Mouse (Mus musculus): Measurements from ENCODE around the gene Plxna1.

The Plxna1 gene

DNA sequence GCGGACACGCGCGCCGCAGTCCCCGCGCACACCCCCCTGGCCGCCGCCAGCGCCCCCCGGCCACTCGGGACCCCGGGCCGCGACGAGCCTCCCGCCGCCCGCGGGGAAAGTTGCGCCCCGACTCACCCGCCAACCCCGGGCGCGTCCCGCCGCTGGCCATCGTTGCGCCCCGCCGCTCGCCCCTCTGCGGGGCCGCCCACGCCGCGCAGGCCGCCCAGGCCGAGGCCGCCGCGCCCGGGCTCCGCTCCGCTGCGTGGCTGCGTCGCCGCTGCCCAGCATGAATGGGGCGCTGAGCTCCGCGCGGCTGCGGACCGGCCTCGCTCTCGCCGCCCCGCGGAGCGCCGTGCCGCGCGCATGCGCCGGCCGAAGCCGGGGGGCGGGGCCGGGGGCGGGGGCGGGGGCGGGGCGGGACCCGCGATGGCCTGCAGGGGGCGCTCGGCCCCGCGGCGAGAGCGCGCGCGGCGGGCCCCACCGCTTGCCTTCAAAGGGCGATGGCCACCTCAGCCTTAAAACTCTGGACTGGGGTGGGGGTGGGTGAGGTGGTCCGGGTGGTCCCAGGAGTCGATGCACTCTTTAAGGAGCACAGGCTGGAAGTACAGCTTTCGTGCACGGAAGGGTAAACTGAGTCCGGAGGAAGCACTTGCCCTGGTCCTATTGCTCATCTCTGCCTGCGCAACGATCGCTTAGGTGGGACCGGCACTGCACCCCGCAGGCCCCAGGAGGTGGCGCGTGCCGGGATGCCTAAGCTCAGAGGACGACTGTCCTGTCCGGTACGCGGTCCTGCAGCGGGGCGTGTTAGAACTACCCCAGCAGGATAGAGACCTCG is at the start of gene Plxna1:
Plxna1 (minus strand) TSS at position 340 of the 826 bp plus-strand sequence.
- peak; percentile 77 for DNase-seq (ENCODE audit: low spot score)

DNA sequence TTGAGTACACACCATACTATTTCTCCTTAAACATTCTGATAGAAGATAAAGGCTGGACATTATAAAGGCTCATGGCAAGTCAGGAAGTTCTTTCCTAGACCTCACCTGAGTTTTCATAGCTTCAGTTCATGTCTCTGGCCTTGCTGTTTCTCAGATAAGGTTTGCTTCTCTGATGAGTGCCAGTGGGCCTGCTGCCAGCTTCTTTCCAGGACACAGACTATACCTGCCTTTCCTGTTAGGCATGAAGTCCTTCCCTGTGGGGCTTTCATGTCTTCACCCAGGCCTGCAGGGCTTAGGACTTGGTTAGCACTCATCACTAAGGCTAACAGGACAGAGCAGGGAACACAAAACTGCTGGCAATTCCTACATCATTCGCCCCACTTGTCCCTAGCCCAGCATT is 46.6 kb upstream of the Plxna1 start:
- no peak for DNase-seq (ENCODE audit: low spot score)

DNA sequence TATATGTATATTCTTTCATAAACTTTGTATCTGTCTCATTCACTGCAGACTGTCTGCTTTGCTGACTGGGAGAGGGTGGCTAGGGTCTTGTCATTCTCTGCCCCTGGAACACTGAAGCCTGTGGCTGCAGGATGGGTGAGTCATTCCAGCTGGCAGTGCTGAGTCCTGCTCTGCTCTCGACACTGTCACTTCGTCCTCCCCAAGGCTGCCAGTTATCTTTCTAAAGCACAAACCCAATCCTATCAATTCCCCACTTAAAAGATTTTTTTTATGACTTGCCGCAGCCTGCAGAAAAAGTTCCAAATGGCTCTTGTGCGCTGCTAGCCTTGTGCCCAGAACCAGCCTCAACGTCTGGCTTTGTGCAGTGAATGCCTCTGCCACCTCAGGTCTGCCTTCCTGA is 45.8 kb upstream of the Plxna1 start:
- no peak for DNase-seq (ENCODE audit: low spot score)

DNA sequence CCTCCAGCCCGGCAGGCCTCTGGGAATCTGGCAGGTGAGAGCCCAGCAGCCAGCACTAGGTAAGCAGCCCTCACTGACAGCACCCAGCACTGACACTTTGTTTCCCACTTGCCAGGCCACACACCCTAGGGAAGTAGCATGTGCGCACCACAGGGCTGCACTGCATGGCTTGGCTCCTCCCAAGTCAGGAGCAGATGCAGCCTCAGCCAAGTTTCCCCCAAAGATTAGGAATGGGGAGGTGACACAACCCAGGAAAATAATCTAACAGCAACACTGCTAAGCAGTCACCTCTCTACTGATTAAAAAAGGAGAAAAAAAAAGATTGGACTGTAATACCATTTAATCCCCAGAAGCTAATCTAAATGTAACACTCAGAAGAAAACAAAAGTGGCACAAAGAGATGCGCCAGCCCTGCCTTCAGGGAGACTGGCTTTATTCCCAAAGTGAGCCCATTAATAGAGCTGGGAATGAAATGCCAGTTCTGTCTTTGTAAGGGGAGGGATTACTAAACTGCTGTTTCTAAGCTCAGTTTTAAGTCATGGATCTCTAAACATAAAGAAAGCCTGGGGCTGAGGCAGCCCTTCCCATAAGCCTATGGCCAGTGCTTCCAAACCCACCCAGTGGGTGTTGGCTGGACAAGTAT is 44.9 kb upstream of the Plxna1 start:
- DNase-seq (ENCODE audit: low spot score): no peak

DNA sequence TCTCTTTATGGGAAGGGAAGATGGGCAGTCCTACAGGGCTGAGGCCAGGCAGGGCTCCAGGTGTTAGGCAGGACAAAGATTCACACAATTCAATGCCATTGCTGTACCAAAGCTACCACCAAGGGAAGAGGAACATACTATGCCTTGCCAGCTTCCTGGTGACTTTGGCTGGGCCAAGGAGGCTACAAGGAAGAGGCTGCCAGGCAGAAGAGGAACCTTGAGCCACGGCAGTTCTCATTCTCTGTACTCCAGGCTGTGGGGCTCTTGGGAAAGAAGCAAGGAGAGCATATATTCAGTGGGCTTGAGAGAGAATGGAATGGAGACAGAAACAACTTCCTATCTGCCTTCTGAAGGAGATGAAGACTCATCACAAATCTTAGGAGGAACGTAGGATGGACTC is 42.5 kb upstream of the Plxna1 start:
- DNase-seq (ENCODE audit: low spot score): no peak

DNA sequence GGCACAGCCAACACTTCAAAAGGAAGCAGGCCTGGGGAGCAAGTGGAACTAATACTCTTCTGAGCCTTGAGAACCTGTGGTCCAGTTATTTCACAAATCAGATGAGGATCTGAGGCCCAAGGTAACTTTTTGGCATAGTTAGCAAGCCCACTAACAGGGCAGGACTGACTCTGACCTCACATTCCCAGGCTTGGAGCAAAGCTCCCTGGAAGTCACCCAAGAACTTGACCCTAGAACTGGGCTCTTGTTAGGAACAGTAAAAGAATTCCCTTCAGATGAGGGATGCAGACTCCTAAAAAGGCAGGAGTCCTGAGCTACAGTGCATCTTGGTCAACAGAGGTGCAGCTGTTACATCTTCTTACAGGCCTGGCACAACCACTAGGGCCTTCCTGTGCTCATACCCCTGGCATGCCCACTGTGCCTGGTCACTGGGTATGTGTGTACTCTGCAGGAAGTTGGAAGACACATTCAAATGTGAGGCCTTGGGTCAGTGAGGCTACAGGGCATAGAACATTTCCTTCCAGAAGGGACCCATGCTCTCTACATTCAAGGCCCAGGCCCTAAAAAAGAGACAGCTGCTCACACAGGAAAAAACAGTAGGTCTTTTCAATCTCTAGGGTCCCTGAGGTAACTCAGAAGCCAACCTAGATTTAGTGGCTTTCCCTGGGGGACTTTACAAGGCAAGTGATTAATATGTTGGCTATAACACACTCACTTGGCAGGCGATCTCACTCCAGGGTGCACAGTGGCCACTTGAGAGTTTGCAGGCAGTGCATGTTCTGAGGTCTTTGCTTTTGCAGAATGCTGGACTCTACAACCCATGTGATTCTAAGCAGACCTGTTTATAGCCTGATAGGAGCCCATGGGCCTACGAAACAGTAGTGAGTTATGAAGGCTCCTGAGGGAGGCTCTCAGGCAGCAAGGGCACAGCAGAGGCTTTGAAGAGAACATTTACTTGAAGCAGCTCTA is 41.1 kb upstream of the Plxna1 start:
- DNase-seq (ENCODE audit: low spot score): no peak

DNA sequence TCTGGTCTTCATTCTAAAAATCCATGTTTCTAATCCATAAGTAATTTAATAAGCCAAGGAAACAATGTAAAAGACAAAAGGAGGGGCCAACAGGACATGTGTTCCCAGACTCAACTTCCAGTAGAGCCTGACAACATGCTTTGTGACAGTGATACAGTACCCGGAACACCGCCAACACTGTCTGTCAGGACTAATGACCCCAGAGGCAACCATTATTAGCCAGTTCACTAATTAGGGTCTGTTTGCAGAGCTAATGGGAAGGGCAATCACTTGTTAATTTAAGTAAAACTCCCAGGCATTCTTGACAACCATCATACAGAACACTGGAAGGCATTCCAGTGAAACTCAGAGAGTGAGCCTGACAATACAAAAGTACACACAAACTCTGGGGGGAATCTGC is 40.0 kb upstream of the Plxna1 start:
- no peak for DNase-seq (ENCODE audit: low spot score)

DNA sequence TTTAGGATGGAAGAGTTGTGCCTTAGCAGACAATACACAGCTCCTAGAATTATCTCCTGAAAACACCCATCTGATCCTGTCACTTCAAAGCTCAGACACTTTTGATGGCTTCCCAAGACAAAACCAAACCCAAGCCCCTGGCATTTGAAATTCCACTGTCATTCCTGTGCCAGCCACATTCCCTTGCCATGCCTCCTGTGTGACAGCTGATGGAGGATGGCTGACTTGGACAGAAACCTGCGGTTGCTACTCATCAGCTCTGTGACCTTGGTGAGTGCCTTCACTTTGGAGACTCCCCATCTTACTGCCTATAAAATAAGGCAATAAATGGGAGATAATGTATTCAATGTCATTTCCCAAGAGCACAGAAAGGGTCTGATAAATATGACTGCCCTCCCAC is 37.1 kb upstream of the Plxna1 start:
- no peak for DNase-seq (ENCODE audit: low spot score)

DNA sequence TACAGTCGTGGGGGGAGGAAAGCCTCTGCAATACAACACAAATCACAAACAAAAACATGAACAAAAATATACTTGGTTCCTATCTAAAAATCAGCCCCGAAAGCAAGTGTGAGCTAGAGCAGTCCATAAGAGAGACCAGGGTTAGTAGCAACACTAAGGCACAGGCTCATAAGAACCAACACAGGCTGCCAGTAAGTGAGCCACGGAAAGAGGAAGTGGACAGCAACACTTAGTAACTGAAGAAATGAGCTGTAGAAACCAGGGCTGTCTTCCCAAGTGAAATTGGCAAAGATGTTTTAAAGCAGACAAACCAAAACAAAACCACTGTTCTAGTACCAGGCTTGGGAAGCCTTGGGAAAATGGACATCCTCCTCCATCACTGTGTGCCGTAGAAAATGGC is 35.5 kb upstream of the Plxna1 start:
- DNase-seq (ENCODE audit: low spot score): no peak

DNA sequence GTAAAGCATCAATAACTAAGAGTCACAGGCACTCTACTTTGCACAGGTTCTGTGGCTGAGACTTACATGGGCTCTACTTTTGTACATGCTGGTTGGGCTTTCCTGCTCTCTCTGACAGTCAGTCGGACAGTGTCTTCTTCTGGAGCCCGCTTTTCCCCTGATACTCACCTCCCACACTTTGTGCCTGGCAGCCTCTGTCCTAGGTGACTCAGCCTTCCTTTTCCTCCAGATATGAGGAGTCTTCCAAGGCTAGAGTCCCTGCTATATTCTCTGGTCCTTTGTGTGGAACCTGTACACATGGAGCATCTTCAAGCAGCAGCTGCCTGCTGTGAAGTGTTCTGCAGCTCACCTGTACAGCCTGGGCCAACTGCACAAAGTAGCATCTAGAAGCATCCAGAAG is 31.4 kb upstream of the Plxna1 start:
- DNase-seq (ENCODE audit: low spot score): no peak

DNA sequence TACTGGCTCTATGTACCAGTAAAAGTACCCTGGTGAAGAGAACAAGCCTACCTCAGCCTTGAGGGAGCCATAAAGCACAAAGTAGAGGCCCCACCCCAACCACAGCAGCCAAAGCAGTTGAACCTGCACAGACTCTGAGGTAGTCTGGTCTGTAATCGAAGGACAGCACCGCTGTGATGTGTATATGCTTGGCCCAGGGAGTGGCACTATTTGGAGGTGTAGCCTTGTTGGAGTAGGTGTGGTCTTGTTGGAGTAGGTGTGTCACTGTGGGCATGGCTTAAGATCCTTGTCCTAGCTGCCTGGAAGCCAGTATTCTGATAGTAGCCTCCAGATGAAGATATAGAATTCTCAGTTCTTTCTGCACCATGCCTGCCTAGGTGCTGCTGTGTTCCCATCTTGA is 29.8 kb upstream of the Plxna1 start:
- DNase-seq (ENCODE audit: low spot score): no peak

DNA sequence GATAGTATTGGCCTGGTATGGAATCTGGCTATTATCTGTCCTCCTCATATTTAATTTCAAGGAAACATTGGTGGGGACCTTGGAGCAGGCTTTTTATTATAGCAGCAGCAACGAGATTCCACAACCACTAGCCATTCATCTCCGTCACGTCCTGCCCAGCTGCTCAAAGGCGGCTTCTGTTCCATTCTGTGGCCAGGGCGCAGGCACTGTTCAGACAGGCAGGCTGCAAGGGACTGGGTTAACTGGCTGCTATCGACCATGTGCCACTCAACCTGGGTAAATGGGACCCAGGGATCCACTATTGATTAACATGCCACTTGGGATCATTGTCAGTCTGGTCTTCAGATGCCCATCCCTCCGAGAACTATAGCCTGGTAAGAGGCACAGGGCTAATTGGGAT is 27.4 kb upstream of the Plxna1 start:
- DNase-seq (ENCODE audit: low spot score): no peak

DNA sequence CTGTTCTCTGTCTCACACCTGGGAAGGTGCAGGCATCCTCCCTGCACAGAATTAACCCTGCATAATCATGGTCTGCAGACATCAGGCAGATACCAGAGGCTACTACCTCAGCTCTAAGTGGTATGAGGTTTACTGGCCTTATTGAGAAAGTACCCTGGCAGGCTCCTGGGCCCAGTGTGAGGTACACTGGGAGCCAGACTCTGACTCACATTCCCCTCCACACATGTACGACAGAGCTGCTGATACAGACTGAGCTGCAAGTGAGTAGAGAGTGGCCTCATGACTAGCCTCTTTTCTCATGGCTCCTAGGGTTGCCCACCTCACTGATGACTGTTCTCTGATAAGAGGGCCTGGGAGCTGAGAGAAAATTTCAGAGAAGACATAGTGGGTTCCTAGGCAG is 24.5 kb upstream of the Plxna1 start:
- no peak for DNase-seq (ENCODE audit: low spot score)

DNA sequence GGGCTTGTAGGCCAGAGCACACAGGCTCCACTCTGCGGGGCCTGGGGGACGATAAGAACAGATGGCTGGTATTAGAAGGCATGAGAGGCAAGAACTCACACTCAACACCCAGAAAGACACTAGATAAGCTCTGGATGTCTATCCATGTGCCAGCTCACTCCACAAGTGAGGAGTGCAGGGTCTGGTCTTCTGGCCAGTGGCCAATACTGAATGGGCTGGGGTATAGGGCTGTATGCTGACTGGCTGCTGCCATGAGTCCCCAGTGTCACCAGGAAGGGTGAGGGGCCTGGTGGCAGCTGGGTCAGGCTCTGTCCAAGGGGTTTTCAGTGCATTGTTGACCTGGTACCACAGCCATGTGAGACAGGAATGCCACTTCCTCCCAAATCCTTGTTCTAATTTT is 22.3 kb upstream of the Plxna1 start:
- no peak for DNase-seq (ENCODE audit: low spot score)

DNA sequence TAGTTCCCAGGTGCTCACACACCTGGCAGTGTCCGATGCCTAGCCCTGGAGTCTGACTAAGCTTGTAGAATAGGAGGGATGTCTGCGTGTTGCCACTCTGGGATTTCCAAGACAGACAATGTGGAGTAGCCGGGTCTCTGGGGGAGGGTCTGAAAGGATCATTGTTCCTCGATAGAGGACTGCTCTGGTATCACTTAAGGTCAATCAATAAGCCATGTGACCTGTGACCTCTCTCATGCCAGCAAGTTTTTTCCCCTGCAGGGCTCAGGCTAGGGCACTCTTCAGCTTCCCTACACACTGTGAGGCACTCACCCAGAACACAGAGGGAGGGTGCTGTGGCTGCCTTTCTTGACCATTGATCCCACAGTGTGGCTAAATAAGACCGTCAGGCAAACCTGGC is 19.4 kb upstream of the Plxna1 start:
- peak; percentile 72 for DNase-seq (ENCODE audit: low spot score)

DNA sequence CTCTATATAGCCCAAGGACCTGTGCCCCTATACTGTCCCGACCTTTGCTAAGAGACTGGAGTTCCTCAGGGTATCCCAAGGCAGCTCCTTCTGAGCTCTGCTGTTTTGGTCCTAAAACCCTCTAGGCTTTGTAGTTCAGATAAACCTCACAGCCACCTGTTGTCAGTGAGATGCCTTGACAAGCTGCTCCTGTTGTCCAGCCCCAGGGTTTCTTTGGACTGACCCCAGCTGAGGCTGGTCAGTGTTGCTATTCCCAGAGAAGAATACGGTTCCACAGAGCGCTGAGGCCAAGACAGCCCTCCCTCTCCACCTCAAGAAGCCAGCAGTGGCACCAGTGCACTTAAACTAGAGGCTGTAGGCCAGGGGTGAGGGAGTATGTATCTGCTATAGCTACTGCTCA is 18.8 kb upstream of the Plxna1 start:
- peak; percentile 35 for DNase-seq (ENCODE audit: low spot score)

DNA sequence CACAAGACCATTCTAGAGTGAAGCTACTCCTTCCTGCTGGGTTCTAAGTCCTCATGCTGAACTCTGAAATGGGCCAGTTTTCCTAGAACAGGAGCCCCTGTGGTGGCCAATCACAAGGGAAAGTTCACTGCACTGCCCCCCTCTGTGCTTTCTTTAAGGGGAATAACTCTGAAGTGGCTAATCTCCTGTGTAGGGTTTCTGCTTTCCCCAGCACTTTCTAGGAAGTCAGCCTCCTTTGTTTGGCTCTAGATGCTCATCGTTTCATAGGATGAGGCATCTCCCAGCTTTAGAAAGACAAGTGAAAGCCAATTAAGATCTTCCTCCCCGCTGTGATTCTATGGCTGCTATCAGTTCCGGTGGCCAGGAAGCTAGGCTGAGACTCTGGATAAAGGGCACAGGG is 18.3 kb upstream of the Plxna1 start:
- peak; percentile 12 for DNase-seq (ENCODE audit: low spot score)

DNA sequence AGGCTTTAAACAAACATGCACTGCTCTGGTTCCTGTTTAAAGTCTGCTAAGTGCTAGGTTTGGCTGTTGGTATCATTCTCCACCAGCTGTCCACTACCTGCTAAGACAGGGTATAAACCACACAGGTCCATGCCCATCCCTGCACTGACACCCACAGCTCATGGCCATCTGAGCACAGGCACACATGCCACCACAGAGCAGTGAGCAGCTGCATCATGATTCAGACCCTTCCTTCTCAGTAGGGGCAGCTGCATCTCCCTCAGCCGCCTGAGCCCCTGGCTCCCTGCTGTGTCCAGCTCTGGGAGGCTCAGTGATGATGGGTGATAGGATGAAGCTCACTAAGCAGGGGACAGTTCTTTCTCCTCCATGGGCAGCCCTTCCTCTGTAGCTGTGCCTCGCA is 15.8 kb upstream of the Plxna1 start:
- no peak for DNase-seq (ENCODE audit: low spot score)

DNA sequence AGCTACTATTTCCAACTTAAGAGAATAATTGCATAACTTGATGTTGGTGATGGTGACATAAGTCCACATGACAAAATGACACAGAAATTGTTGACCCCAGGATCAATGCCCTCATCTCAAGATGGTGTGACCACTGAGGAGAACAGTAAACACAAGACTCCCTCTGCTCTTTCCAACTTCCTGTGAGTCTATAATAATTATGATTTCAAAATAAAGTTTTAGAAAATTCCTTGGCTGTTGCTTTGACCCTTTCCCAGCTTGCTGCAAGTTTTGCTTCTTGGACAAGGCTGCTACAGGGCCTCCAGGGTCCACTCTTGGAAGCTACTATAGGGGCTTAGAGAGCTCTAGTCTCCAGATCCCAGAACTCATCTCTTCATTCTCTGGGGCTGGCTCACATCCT is 6.4 kb upstream of the Plxna1 start:
- no peak for DNase-seq (ENCODE audit: low spot score)

DNA sequence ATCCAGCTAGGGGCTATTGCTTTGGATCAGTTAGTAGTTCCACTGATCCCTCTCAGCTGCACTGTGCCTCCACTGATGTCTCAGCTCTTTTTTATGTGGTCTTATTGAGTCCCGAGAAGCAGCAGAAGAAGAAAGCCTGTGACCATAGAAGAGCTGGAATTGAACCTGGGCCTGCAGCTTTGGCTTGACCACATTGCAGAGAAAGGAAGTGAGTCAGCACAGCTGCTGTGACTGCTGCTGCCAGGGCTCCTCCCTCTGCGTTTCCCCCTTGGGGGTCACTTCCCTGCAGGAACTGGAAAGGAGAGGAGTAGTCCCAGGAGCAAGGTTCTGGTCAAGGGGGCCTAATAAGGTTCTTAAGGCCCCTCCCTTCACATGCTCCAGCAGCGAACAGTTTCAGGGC is 1.9 kb upstream of the Plxna1 start:
- DNase-seq (ENCODE audit: low spot score): no peak

DNA sequence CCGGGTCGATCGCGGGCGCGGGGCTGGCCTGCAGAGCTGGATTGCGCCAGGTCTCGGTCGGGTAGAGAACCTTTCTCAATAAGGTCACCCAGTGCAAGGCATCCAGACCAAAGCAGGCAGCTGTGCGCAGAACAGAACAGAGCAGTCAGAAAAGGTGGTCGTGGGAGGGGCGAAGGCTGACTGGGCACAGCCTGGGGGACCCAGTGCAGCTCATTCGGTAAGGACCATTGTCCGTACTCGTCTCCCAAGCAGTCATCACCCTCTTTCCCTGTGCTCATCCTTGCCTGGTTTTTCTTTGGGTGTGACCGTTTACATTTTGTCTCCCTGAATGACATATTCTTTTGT is 659 bp upstream of the Plxna1 start:
- DNase-seq (ENCODE audit: low spot score): no peak

DNA sequence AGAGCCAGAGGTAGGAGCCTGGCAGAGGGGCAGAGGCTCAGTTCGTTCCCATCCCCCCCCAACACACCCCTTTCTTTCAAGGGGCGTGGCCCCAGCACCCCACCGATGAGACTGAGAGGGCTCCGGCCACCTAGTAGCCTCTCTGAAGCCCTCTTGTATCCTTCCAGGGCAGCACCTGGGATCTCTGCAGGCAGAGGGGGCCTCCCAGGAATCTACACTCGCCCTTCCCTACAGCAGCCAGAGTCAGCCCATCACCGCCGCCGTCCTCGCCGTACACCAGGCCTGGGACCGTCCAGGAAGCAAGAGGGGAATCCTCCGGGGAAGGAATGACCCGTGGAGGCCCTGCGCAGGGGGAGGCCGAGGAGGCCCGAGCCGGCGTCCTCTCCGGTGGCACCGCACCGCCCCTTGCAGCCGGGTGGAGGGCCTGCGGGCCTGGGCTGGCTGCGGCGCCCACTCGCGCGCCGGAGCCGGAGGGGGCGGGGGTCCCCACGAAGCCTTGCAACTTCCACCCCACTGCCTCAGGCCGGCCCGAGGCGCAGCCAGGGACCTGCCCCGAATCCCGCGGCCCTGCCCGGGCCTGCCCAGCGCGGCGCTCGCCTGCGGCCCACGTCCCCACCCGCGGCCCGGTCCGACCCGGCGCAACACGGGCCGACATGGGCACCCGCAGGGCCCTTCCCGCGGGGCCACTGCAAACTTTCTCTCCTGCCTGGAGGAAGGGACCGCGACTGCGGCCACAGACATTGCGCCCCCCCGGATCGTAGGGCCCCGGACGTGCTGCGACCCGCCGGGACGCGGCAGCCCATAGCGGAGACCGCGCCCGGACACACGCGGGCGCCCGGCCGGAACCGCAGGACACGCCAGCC is 771 bp downstream of the Plxna1 start:
- peak; percentile 37 for DNase-seq (ENCODE audit: low spot score)
